Mouse (Mus musculus) heart, adult 11 months (tissue): ENCODE measurements around the gene Nme2.
"Not testable (repeated sequence)": the region's sequence is repeated elsewhere in the genome, so short reads cannot be mapped to it uniquely, and the experiment has no call there.

Experiments
- DNase-seq: peaks from one replicate; pipeline ENCODE4 v3.0.0; 2022

Gene Nme2

GRCm38 (mm10) chr11:93965391-93965790 is 9.3 kb upstream of the Nme2 start:
- DNase-seq: no peak

- peak; percentile 92 for DNase-seq
Measured at GRCm38 (mm10) chr11:93963013-93963412, 7.0 kb upstream of the Nme2 start.

- peak; percentile 28 for DNase-seq
Measured at GRCm38 (mm10) chr11:93961482-93961881, 5.4 kb upstream of the Nme2 start.

- DNase-seq: peak; percentile 85
Measured at GRCm38 (mm10) chr11:93957746-93958145, 1.7 kb upstream of the Nme2 start.

- peak; percentile 87 for DNase-seq
Measured at GRCm38 (mm10) chr11:93957031-93957555, 1.0 kb upstream of the Nme2 start.

GRCm38 (mm10) chr11:93955256-93956150 is 556 bp downstream of the Nme2 start:
- DNase-seq: peak; percentile 100

GRCm38 (mm10) chr11:93954738-93955255 is 1.3 kb downstream of the Nme2 start:
- no peak for DNase-seq

- peak; percentile 90 for DNase-seq
Measured at GRCm38 (mm10) chr11:93952376-93952775, 3.7 kb downstream of the Nme2 start.

- peak; percentile 40 for DNase-seq
Measured at GRCm38 (mm10) chr11:93950045-93950444, 6.0 kb downstream of the Nme2 start.

- peak; percentile 70 for DNase-seq
Measured at GRCm38 (mm10) chr11:93948887-93949567, 7.0 kb downstream of the Nme2 start.

GRCm38 (mm10) chr11:93944986-93945385 is 11.1 kb downstream of the Nme2 start:
- DNase-seq: no peak

- DNase-seq: peak; percentile 82
Measured at GRCm38 (mm10) chr11:93940906-93941305, 15.2 kb downstream of the Nme2 start.

- no peak for DNase-seq
Measured at GRCm38 (mm10) chr11:93929106-93929505, 27.0 kb downstream of the Nme2 start.

- not testable (repeated sequence) for DNase-seq
Measured at GRCm38 (mm10) chr11:93915019-93915418, 41.0 kb downstream of the Nme2 start.

GRCm38 (mm10) chr11:93911603-93912002 is 44.5 kb downstream of the Nme2 start:
- DNase-seq: no peak

- DNase-seq: no peak
Measured at GRCm38 (mm10) chr11:93908829-93909228, 47.2 kb downstream of the Nme2 start.

- DNase-seq: no peak
Measured at GRCm38 (mm10) chr11:93907839-93908238, 48.2 kb downstream of the Nme2 start.

- no peak for DNase-seq
Measured at GRCm38 (mm10) chr11:93906834-93907233, 49.2 kb downstream of the Nme2 start.
